Mouse (Mus musculus) adrenal gland, adult 18-20 months (tissue): ENCODE measurements at regions not wholly inside any gene's neighbourhood (a gene's known extent, or its start where the extent isn't known, plus 50 kb on each side); places are given as distances from the start of the nearest gene placed in this dataset.
"Not testable (repeated sequence)": the region's sequence is repeated elsewhere in the genome, so short reads cannot be mapped to it uniquely, and the experiment has no call there.

Source experiments
- DNase-seq, 2 experiments: peaks; one replicate each; pipeline ENCODE4 v3.0.0; 2021 to 2022; ENCODE audit warnings: low spot score in 2 of 2

- DNase-seq, result no peak
Measured at GRCm38 (mm10) chr12:92887747-92888146, 1038.8 kb upstream of the Sel1l start.

GRCm38 (mm10) chr12:92886394-92887075, 1037.6 kb upstream of the Sel1l start:
- not testable (repeated sequence) for DNase-seq

GRCm38 (mm10) chr12:92884014-92884413, 1035.1 kb upstream of the Sel1l start:
- not testable (repeated sequence) for DNase-seq

GRCm38 (mm10) chr12:92883091-92883490, 1034.1 kb upstream of the Sel1l start:
- not testable (repeated sequence) for DNase-seq

- not testable (repeated sequence) for DNase-seq
Measured at GRCm38 (mm10) chr12:92882540-92882939, 1033.6 kb upstream of the Sel1l start.

GRCm38 (mm10) chr12:92873602-92874001, 1024.6 kb upstream of the Sel1l start:
- no peak for DNase-seq

- DNase-seq, result no peak
Measured at GRCm38 (mm10) chr12:92869336-92869735, 1020.4 kb upstream of the Sel1l start.

- DNase-seq, result no peak
Measured at GRCm38 (mm10) chr12:92823090-92823786, 974.3 kb upstream of the Sel1l start.

GRCm38 (mm10) chr12:92818610-92819009, 969.7 kb upstream of the Sel1l start:
- DNase-seq, result no peak

- DNase-seq, result no peak
Measured at GRCm38 (mm10) chr12:92801121-92801520, 952.2 kb upstream of the Sel1l start.

GRCm38 (mm10) chr12:92783362-92783761, 934.4 kb upstream of the Sel1l start:
- DNase-seq, result no peak

- no peak for DNase-seq
Measured at GRCm38 (mm10) chr12:92779695-92780292, 930.8 kb upstream of the Sel1l start.

GRCm38 (mm10) chr12:92775668-92776067, 926.7 kb upstream of the Sel1l start:
- DNase-seq, result no peak

GRCm38 (mm10) chr12:92748576-92748975, 899.6 kb upstream of the Sel1l start:
- no peak for DNase-seq

GRCm38 (mm10) chr12:92740818-92741217, 891.9 kb upstream of the Sel1l start:
- no peak for DNase-seq

GRCm38 (mm10) chr12:92739196-92739595, 890.2 kb upstream of the Sel1l start:
- DNase-seq, result no peak

- no peak for DNase-seq
Measured at GRCm38 (mm10) chr12:92737623-92738370, 888.8 kb upstream of the Sel1l start.

- DNase-seq, result no peak
Measured at GRCm38 (mm10) chr12:92723022-92723421, 874.1 kb upstream of the Sel1l start.

GRCm38 (mm10) chr12:92713415-92713814, 864.5 kb upstream of the Sel1l start:
- no peak for DNase-seq

GRCm38 (mm10) chr12:92708466-92708865, 859.5 kb upstream of the Sel1l start:
- no peak for DNase-seq

GRCm38 (mm10) chr12:92703731-92704130, 854.8 kb upstream of the Sel1l start:
- DNase-seq, result no peak

- no peak for DNase-seq
Measured at GRCm38 (mm10) chr12:92692956-92693355, 844.0 kb upstream of the Sel1l start.
